Mouse (Mus musculus) gastrocnemius, postnatal 10 days (tissue): ENCODE measurements around the gene Pde4b. TPM values are rescaled to one million over a fixed set of nuclear protein-coding genes. Genes with fewer than 3 reads are reported as not detected.
"Not testable (repeated sequence)": the region's sequence is repeated elsewhere in the genome, so short reads cannot be mapped to it uniquely, and the experiment has no call there.

Experiments
- DNase-seq: peaks from one replicate; pipeline ENCODE4 v3.0.0; 2021; ENCODE audit warnings: mixed read lengths
- total RNA-seq, 2 experiments: library from RNA; stranded (reverse); gene quantifications; 2 replicates each; pipeline ENCODE4 v1.2.3; 2021

Pde4b gene
- total RNA-seq, 2 experiments from 2014 or later = 44.7 to 61.4 TPM

DNA sequence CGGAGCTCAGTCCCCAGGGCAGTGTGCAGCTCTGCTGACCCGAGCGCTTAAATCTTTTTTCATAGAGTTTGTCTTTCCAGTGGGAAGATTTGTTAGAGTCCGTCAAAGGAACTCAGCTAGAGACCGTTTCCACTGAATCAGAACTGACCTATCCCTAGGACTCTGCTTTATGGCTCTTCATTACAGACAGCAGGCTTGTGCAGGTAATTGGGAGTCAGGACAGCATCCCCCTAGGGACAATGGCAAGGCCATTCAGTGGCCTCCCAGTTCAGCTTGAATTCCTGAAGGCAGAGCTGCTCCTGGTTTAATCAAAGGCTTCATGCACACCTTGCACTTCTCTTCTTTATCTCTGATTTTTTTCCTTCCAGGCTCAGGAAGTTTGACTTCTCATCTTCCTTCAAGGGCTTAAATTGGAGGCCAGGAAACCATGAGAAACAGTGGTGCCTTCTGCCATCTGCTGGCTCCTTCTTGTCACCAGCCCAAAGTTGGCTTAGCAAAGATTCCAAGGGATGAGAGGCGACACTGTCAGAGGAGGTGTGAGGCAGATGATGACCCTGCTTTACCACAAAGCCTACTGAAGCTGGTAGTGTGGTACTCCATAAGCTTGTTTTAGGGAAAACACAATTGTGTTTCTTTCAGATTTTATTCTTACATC, 393.6 kb downstream of the Pde4b start:
- DNase-seq = no peak

DNA sequence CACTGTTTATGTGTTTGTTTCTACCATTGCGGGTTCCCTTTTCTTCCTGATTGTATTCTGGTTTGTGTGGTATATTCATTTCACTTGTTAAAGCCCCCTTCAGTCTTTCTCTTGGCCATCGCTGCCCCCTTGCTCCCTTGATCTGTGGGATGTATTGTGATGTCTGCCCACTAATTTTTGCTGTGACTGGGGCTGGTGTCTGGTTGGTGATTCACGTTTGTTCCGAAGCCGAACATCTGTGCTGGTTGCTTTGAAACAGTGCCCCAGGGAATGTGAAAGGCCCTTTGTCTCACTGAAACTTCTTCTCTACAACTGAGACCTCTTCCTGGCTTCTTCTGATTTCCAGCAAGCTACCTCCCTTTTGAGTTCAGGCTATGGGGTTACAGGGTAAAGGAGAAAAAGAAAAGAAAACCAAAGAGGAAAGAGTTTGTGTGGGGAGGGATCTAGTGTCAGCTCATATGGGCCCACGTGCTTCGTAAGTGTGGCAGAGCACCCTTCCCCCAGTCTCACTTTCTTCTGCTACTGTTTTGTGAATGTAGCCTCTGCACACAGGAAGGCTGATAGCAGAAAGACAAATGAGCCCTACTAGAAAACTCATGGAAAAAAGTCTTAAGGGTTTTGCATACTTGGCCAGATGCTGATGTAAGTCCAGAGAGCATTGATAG, 396.1 kb downstream of the Pde4b start:
- DNase-seq = no peak

DNA sequence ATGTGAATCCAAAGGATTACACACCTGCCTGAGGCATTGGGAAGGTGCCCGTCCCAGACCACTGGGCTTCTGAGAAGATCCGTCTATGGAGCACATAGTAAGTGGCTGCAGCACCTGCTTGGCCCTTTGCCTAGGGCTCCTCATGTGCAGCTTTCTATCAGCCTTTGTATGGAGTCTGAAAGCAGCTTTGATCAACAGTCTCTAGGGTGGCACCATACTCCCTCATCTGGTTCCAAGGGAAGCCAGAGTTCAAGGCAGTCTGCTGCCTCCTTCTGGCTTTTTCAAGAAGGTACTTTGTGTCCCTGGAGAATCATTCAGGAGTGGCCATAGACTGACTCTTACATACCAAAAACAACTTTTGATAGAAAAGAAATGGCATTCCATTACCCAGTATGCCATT, 397.4 kb downstream of the Pde4b start:
- no peak for DNase-seq

DNA sequence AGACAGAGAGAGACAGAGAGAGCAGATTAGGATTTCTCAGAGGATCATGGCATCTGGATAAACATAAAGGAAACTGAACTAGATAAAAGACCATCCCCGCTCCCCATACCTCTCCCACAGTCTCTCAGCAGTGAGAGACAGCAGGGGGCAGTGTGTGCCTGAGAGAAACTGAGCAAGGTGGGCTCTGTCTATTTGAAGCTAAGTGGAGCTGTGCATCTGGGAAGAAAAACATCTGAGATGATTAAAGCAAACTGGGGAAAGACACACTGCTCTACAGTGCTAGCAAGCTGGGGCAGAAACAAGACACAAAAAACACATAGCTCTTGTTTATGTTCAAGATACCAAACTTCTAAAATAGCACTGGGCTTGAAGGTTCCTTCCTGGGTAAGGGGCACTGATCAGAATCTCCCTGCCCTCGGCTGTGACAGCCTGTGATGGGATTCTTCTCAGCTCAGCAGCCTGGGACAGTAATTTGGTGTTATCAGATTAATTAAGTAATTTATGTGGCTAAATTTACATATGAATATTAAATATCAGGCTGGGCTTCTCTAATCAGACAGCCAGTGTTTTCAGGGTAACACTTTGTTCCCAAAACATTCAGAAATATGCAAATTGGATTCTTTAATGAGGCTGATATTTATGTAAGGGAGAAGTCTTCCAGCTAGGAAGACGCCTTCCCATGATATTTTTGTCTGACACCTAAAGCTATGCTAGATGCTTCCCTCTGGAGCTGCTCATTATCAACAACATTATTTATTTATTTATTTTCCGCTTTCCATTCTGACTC, 399.0 kb downstream of the Pde4b start:
- DNase-seq = no peak

DNA sequence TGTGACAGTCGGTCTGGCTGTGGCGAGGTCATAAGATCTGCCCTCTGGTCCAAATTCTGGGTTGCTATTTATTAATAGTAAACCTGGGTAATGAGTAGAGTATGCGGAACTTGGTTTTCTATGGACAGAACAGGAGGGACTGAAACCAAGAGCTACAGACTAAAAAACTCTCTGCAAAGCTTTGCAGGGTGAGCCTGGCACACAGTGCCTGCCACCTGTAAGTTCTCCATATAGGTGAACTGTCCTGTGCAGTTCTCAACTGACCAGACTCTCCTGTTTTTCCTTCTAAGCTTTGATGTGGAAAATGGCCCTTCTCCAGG, 399.5 kb downstream of the Pde4b start:
- no peak for DNase-seq

DNA sequence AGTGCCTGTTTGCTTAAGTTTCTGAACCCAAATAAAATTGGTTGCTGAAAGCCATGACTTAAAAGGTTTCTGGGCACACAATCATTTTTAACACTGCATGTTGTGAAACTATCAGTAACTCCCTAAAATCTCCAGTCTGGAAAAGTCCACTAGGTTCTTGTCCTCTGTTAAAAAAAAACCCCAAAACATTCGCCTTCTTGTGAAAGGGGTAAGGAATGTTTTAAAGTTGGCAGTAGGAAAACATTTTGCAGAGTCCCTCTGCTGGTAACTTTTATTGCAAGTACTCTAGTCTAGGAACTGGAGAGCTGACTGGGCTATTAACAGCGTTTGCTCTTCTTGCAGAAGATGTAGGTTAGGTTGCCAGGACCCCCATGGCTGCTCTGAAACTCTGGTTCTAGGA, 400.7 kb downstream of the Pde4b start:
- no peak for DNase-seq

DNA sequence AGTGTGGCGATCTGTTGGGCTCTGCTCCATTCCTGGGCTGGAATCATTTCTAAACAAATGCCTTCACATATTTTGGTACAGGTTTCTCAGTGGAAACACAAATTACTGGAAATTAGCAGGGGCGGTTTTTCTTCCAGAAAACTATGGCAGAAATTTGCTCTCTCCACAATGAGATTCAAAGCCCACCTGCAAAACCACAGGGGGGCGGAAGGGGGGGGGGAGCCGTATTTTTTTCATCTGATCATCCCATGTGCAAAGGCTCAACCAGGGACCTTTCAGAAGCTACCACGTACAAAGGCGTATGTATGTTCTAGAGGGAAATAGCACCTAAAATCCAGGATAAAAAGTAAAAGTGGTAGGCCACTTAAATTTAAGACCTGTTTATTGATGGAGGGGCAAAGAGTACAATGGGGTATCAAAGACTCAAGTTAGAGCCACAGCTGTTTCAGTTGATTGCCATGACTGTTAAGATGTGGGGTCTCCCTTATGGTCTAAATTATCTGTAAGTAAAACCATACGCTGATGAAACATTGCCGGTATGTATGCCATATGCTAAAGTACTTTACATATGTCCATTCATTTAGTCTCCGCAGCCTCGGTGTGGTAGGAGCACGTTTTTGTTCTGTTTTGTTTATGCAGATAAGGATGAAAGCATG, 404.3 kb downstream of the Pde4b start:
- no peak for DNase-seq

DNA sequence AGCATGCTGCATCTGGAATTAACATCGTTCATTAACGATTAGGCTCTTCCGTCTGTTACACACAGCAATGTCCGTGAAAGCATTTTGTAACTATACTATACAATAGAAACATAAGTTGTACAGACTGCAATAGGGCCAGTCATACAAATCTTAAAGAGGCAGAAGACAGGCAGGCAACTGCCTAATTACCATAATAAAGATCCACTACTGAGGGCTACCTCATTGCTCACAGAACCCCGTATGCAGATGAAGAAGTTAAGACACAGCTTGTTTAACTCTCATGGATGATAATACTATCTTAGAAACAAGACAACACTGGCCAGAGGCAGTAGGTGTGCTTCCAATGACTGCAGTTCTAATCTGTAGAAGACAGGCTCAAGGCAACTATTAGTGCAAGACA, 405.6 kb downstream of the Pde4b start:
- DNase-seq = no peak

DNA sequence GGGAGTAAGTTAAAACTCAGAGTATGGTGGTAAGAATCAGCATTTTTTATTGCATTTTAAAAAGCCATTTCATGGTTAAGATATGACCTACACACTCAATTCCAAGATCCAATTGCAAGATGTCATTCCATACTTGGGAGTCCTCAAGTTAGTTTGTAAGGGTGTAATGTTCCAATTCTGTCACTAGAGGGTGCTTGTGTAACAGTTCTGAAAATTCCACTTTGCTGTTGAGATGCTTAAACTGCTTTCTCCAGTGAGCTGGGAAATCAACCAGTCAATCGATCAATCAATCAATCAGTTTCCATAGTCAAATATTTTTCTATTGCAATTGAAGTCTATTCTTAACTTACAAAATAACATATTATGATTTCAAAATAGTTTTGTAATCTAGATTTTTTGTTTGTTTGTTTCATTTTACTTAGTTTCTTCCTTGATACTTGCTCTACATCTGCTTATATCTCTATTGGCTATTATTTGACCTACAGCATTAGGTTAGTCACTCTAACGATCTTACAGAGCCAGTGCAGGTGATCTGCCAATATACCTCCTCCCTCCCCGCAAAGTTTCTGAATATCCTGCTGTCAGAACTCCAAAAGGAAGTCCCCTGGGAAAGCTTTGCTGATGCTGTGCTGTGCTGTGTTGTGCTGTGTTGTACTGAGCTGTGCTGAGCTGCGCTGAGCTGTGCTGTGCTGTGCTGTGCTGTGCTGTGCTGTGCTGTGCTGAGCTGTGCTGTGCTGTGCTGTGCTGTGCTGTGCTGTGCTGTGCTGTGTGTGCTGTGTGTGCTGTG, 406.2 kb downstream of the Pde4b start:
- DNase-seq = no peak

DNA sequence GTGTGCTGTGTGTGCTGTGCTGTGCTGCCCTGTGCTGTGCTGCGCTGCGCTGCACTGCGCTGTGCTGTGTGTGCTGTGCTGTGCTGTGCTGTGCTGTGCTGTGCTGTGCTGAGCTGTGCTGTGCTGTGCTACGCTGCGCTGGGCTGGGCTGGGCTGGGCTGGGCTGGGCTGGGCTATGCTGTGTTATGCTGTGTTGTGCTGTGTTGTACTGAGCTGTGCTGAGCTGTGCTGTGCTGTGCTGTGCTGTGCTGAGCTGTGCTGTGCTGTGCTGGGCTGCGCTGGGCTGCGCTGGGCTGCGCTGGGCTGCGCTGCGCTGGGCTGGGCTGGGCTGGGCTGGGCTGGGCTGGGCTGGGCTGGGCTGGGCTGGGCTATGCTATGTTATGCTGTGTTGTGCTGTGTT, 406.9 kb downstream of the Pde4b start:
- not testable (repeated sequence) for DNase-seq

DNA sequence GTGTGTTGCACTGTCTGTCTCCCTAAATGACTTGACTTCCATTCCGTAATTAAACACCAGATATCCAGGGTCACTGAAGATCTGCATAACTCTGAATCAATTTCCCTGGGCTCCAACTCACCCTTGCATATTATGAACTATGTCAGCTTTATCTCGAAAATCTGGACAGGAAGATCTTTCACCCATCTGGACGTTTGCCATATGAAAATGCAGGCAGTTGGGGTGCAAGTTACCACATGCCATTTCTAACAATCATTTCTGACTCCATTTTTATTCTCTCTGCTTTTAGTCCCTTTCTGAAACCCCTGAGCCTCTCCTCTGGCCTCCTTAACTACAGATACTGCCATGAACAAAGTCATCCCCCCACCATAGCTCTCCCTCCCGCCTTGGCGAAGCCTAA, 407.7 kb downstream of the Pde4b start:
- DNase-seq = no peak

DNA sequence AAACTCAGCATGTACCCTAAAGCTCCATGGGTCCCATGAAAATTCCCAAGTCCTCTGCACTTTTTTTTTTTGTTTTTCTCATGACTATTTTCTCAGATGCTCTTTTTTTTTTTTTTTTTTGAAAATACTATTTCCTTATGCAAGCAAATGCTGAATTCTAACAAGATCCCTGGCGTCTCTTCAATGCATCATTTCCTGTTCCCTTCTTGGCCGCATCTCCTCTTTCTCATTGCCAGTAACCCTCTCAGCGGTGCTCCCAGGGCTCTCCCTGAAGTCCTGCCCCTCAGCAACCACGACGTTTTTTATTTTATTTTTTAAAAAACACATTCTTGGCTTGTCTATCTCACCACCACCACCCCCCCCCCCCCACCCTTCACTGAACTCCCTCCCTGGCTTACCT, 408.1 kb downstream of the Pde4b start:
- DNase-seq = no peak

DNA sequence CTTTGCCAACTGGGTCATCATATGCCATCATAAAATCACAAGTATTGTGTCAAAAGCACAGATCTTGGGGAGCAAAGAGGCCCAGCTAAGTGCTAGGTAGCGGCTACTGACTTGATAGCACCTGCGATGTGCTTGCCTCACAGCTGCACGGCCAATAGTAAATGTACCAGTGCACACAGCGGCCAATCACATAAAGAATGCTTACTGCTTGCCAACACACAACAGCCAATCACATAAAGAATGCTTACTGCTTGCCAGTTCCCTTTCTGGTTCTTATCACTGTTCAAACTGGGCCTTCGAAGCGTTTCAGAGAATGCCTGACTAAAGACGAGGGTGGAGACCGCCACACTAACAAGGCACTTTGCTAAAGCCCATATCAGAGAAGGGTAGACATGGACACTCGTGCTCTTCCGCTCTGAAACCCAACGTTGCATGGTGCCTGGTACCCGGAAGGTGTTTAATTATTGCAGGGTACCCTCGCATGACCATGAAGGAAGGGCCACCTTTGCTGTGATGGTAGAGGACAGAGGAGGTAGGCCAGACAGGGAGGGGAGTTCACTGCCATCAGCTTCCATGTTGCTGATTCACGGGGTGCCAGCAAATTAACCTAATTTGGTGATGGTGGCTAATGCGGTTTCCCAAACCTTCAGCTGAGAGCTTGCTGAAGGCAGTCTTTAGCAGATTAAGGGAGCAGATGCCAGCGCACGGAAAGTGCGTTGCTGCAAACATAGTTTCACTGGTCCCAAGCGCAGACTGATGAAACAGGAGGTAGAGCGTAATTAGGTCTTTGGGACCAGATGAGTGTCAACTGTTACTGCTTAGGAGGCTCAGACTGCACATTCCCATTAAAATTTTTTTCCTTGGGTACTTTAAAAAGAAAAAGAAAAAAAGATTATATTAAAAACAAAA, 409.2 kb downstream of the Pde4b start:
- DNase-seq = no peak

DNA sequence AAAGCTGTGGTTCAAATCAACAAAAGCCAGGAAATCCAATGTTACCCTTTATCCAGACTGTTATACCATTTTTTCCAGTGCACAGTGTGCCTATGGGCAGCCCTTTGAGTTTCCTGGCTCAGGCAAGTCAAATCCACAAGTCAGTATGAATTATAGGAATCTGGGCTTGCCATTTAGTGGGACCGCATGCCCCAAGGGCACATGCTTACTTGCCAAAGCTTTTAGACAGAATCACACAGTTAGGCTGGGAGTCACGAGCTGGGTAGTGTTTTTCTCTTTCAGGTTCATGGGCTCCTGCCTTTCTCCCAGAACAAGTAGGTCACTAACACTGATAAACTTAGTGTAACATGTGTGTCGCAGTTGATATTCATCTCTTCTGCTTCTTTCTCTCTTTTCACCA, 409.9 kb downstream of the Pde4b start:
- DNase-seq = no peak

DNA sequence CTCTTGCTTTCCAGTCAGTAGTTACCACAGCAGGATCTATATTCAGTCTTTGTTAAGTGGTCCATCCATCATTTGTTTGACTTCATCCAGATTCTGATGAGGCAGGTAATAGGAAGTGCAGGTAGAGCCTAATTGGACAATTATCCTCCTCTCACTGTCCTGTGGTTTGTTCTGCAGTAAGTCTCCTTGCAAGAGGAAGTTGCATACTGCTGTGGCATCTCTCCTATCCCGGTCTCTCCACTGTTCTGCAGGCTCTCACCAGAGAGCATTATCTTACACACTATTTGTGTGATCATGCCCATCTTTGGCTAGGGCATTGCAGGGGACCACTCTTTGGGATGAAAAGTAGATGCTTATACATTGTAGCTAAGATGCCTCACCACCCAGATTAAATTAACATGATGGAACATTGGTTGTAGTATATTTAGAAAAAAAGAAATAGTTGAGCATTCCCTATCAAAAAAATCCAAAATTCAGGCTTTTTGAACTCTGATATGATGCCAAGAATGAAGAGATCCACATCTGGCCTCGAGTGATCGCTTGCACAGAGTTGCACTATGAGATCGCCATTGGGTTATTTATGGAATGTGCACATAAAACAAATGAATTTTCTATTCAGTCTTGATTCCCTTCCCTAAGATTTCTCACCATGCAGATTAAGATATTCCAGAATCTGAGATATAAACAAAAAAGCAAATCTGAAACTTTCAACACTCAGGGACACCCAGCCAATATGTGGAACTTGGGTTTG, 411.0 kb downstream of the Pde4b start:
- no peak for DNase-seq

DNA sequence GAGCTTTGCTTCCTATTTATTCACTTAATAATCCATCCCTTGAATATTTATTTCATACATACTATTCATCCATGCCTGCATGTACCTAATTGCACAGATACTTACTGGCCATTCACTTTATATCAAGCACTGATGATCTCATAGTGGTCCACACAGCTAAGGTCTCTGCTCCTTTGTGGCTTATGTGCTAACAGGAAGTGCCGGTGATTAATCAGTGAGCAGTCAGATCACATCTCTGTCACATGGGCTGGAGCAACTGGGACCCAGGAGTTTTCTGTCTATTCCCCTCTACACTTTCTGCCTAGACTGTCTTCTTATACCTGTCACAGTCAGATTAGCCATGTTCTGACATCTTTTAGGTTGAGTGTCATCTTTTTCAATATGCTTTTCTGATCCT, 411.6 kb downstream of the Pde4b start:
- no peak for DNase-seq

DNA sequence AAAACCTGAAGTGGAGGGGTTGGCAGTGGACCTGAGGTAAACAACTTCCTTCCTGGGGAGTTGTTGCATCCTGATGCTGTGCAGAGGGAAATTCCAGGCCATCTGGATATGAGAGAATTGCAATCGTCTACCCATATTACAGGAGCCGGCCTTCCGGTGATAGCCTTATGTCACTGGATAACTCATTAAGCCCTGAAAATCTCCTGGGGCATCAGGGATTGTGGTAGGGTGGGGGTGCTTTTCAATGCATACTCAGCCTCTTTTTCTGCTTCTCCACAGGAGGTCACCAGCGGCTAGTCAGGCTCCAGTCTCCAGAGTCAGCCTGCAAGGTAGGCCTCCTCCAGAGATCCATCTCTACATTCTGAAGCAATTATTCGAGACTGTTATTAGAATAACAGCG, 418.4 kb downstream of the Pde4b start:
- no peak for DNase-seq

DNA sequence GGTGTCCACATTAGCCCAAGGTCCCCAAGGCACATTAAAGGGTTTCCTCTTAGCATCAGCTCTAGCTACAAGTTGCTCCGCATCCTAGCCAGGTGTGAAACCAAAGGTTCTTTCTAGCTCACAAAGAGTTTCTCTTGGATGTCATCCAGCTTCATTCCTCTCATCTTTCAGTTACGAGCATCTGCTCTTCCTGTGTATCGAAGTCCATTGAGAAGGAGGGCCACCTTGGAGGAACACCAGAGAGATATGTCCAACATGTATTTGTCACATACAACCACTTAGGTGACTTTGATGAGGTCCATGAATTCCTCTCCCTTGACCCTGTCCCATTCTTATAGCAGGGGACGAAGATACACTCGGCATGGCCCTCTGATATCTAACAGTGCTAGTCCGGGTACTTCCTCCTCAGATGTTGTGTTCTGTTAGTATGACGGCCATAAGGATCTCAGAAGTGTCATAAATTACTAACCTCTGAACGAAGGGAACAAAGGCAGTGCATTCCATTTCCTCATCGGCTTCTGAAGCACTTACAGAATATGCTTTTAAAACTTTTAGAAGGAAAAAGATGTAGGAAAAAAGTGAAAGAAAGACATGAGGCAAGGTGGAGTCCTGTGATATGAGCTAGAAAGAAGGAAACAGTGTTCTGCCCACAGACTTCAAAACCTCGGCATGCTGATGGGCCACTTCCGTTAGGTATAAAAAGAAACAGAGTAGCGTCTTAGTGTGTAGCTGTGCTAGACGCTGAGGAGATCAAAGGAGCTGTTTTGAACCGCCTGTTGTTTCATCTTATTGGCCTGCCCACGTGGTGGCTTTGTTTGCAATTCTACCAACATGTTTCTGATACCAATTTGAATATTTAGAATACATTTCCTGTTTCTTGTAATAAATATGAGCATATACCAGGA, 419.3 kb downstream of the Pde4b start:
- DNase-seq = no peak

DNA sequence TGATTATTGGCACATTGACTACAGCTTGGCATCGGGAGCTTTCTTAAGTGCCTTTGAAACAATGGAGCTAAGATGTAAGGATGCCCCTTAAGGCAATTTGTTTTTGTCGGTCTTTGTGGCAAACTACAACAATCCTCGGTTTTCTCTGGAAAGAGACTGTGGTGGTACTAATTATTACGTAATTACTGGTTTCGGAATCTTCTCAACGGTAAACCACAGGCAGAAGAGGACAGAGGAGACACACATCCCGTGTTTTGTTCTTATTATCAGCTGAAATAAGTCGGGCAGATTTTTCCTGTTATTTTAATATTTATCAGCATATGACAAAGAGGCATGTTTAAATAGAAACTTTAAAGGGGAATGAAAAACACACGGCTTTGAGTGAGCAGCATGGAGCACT, 420.0 kb downstream of the Pde4b start:
- DNase-seq = no peak
